Mouse (Mus musculus): Measurements from ENCODE around the gene Gm42791. TPM values are rescaled to one million over a fixed set of nuclear protein-coding genes. Genes with fewer than 3 reads are reported as not detected.

The Gm42791 gene
- total and polyA plus RNA-seq, 2 experiments from 2014 or later: 5.7 TPM; not detected in 1

DNA sequence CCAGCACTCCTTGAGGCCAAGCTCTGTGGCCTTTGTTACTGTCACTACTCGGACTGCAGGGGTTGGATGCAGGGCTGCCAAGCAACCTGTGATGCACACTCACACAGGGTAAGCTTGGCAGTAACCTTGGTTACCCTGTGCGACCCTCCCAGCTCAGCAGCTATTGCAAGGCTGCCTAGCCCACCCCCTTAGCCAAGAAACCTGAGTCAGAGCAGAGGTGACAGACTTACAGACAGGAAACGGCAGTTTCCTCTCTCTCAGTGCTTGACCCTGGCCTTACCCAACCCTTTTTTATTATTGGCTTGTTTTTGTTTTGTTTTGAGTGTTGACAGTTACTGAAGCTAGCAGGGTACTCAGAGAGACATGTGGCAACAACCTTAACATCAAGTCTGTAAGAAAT is 82.7 kb downstream of the Gm42791 start:
- no peaks in the 10 kb centered on the region for H3K9me3 ChIP-seq (ENCODE audit: low read length)
- 62% methylated on average over 3 of the region's 3 CpGs for WGBS
- H3K36me3 ChIP-seq (ENCODE audit: insufficient read depth): peaks cover 19% of the 10 kb centered on the region
- no peak overlapping the region for H3K4me2 ChIP-seq (ENCODE audit: low read depth)
- H3K4me1 ChIP-seq (ENCODE audit: insufficient read depth): peaks cover 3% of the 10 kb centered on the region; the same call in 1 of the 2 replicates
- no peak overlapping the region for H3K9ac ChIP-seq
- H3K27me3 ChIP-seq (ENCODE audit: insufficient read depth, low read length): no peaks in the 10 kb centered on the region
- no peak for DNase-seq
- TF ChIP-seq CTCF (IDR thresholded peaks at IDR 0.05; ENCODE audit: low read depth): no peak
- ATAC-seq: no peak
- no peak overlapping the region for H3K4me3 ChIP-seq (ENCODE audit: low read depth, low read length)
- H3K27ac ChIP-seq (ENCODE audit: low read depth, low read length): no peak overlapping the region

DNA sequence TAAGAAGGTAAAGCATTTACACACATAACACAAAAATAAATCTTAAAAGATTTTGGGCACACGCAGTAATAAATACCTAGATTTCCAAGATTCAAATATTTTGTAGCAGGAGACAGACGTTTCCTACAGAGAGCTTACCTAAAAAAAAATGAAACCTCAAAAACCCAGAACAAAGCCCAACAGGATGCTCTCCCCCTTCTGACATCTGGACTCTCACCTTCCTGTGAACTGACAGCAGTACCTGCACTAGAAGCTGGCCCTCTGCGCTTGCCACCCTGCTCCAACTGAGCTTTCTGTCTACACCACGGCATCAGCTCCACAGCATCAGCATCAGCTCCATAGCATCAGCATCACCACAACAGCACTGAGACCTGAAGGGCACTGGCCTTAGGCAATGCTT is 84.9 kb downstream of the Gm42791 start:
- WGBS: 93% methylated on average over 4 of the region's 4 CpGs
- DNase-seq (no peak), ATAC-seq (no peak)
- Histone ChIP-seq H3K27me3 (ENCODE audit: insufficient read depth, low read length) (no peaks in the 10 kb centered on the region), H3K36me3 (ENCODE audit: insufficient read depth) (peaks cover 9% of the 10 kb centered on the region; the same call in 1 of the 2 replicates), H3K9ac (no peak overlapping the region), H3K4me1 (ENCODE audit: insufficient read depth) (peaks cover 3% of the 10 kb centered on the region; the same call in 1 of the 2 replicates), H3K27ac (ENCODE audit: low read depth, low read length) (no peak overlapping the region), H3K4me3 (ENCODE audit: low read depth, low read length) (no peak overlapping the region), H3K9me3 (ENCODE audit: low read length) (no peaks in the 10 kb centered on the region), H3K4me2 (ENCODE audit: low read depth) (no peak overlapping the region)
- TF ChIP-seq CTCF (IDR thresholded peaks at IDR 0.05; ENCODE audit: low read depth): no peak

DNA sequence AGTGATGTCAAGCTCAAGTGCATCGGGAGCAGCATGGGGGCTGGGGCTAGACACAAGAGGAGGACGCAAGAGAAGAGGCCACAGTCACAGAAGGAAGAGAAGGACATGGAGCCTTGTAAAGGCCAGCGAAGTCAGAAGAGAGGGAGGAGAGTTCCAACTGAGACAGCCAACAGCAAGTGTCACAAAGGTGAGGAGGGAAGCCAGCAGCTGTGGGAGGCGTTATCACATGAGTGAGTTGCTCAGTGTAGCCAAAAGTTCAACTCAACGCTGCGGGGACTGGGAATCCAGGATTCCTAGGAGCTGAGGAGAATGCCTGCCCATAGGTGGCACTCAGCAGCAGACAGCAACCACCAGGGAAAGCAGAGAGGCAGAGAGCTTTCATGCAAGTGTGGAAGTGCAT is 85.5 kb downstream of the Gm42791 start:
- no peak overlapping the region for H3K4me2 ChIP-seq (ENCODE audit: low read depth)
- no peak for DNase-seq
- no peaks in the 10 kb centered on the region for H3K27me3 ChIP-seq (ENCODE audit: insufficient read depth, low read length)
- peak; percentile 50; the same call in 1 of the 2 replicates for ATAC-seq
- no peak overlapping the region for H3K4me3 ChIP-seq (ENCODE audit: low read depth, low read length)
- no peaks in the 10 kb centered on the region for H3K9me3 ChIP-seq (ENCODE audit: low read length)
- peaks cover 11% of the 10 kb centered on the region; the same call in 1 of the 2 replicates for H3K36me3 ChIP-seq (ENCODE audit: insufficient read depth)
- H3K27ac ChIP-seq (ENCODE audit: low read depth, low read length): no peak overlapping the region
- 38% methylated on average over 6 of the region's 6 CpGs for WGBS
- H3K9ac ChIP-seq: no peak overlapping the region
- TF ChIP-seq CTCF (IDR thresholded peaks at IDR 0.05; ENCODE audit: low read depth): peak; percentile 59
- H3K4me1 ChIP-seq (ENCODE audit: insufficient read depth): peaks cover 3% of the 10 kb centered on the region; the same call in 1 of the 2 replicates

DNA sequence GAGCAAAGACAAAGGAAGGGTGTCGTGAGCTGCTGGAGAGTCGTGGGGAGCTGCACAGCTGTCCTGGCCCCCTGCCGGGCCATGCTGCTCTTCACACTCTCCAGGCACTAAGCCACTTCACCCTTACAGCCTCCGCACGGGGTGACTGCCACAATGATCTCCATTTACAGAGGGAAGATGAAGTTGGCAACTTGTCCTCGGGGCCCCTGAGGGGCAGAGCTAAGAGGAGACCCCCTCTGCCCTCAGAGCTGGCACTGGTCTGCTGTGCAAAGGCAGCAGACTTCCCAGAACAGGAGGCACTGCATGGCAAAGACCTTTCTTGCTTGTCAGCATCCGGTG is 85.9 kb downstream of the Gm42791 start:
- DNase-seq (no peak), ATAC-seq (peak; percentile 74)
- no peak overlapping the region for H3K4me3 ChIP-seq (ENCODE audit: low read depth, low read length)
- 24% methylated on average over 7 of the region's 7 CpGs for WGBS
- H3K4me1 ChIP-seq (ENCODE audit: insufficient read depth): peaks cover 3% of the 10 kb centered on the region; the same call in 1 of the 2 replicates
- H3K4me2 ChIP-seq (ENCODE audit: low read depth): no peak overlapping the region
- H3K36me3 ChIP-seq (ENCODE audit: insufficient read depth): peaks cover 15% of the 10 kb centered on the region
- no peaks in the 10 kb centered on the region for H3K27me3 ChIP-seq (ENCODE audit: insufficient read depth, low read length)
- H3K9ac ChIP-seq: no peak overlapping the region
- H3K9me3 ChIP-seq (ENCODE audit: low read length): no peaks in the 10 kb centered on the region
- H3K27ac ChIP-seq (ENCODE audit: low read depth, low read length): 0 out of 2 replicates have a peak overlapping the region, but pooled peaks have one; percentile 29
- TF ChIP-seq CTCF (IDR thresholded peaks at IDR 0.05; ENCODE audit: low read depth): peak; percentile 23; the same call in 1 of the 2 replicates

DNA sequence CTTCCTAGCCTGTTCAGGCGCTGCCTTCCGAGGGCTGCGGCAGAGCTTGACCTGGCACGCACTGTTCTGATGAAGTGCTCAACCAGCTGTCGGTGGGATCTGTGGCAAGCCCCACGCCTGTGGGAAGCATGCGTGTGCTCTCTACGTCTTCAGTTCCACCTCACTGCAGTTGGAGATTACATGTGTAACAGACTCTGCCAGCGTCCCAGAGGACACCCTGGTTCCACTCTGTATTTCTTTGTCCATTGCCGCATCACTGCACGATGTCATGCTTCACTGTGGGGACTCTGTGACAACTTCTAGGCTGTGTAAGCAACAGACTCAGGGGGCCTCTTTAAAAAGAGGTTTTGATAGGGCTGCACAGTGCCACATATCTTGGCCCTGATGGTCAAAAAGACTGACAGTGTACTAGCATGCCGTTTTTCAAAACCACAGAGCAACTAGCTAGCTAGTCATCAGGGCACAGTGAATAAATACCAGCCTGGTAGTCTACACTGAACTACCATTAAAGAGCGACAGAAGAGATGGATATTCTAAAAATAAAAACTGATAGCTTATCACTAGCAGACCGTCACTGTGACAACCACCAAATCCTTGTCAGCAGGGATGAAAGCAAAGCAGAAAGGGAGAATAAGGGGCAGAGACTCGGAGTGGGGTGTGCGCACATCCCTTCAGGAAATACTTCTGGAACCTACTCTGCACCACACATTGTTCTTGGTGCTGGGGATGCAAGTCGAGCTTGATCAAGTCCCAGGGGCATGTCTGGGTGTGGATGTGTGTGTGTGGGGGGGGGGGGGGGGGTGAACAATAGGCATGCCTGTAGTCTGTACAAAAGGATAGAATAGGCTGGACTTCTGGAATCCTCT is 86.5 kb downstream of the Gm42791 start:
- Histone ChIP-seq H3K4me3 (ENCODE audit: low read depth, low read length) (no peak overlapping the region), H3K4me2 (ENCODE audit: low read depth) (no peak overlapping the region), H3K27ac (ENCODE audit: low read depth, low read length) (0 out of 2 replicates have a peak overlapping the region, but pooled peaks have one; percentile 29), H3K9ac (no peak overlapping the region), H3K4me1 (ENCODE audit: insufficient read depth) (peaks cover 3% of the 10 kb centered on the region; the same call in 1 of the 2 replicates), H3K27me3 (ENCODE audit: insufficient read depth, low read length) (no peaks in the 10 kb centered on the region), H3K36me3 (ENCODE audit: insufficient read depth) (peaks cover 16% of the 10 kb centered on the region), H3K9me3 (ENCODE audit: low read length) (no peaks in the 10 kb centered on the region)
- ATAC-seq (peak; percentile 23), DNase-seq (no peak)
- WGBS: 61% methylated on average over 17 of the region's 17 CpGs
- no peak for TF ChIP-seq CTCF (IDR thresholded peaks at IDR 0.05; ENCODE audit: low read depth)

DNA sequence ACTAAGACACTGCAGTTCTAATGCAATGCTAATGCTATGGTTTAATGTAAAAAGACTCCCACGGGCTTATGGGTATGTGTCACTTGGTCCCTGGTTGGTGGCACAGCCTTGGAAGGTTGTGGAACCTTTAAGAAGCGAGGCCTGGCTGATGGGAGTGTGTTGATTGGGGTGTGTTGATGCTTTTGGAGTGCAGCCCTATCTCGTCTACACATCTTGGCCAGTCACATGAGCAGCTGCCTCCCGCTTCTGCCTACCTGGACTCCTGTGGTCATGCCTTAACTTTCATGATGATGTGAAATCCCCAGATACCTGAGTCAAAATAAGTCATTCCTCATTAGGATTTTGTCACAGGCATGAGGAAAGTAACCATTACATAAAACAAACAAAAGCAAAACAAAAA is 88.6 kb downstream of the Gm42791 start:
- WGBS: 87% methylated on average over 4 of the region's 4 CpGs
- H3K9me3 ChIP-seq (ENCODE audit: low read length): no peaks in the 10 kb centered on the region
- DNase-seq (no peak), ATAC-seq (no peak)
- no peak overlapping the region for H3K4me3 ChIP-seq (ENCODE audit: low read depth, low read length)
- peaks cover 16% of the 10 kb centered on the region for H3K36me3 ChIP-seq (ENCODE audit: insufficient read depth)
- no peak overlapping the region for H3K4me2 ChIP-seq (ENCODE audit: low read depth)
- peaks cover 3% of the 10 kb centered on the region; the same call in 1 of the 2 replicates for H3K4me1 ChIP-seq (ENCODE audit: insufficient read depth)
- no peak overlapping the region for H3K9ac ChIP-seq
- H3K27ac ChIP-seq (ENCODE audit: low read depth, low read length): no peak overlapping the region
- H3K27me3 ChIP-seq (ENCODE audit: insufficient read depth, low read length): no peaks in the 10 kb centered on the region
- TF ChIP-seq CTCF (IDR thresholded peaks at IDR 0.05; ENCODE audit: low read depth): no peak

DNA sequence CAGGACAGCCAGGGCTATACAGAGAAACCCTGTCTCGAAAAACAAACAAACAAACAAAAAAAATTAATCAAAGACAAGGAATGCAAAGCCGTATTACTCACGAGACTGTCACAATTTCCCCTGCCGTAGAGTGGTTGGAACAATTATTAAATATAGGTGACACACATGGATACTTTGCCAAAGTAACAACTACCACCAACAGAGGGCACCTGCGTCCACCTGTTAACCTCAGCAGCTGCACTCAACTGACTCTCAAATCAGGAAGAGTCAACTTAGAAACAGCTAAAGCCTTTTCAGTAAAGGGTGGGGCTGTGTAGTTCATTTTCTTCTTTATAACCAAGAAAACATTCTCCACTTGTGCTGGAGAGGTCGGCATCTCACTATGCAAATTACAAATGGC is 90.1 kb downstream of the Gm42791 start:
- DNase-seq (no peak), ATAC-seq (no peak)
- 73% methylated on average over 6 of the region's 6 CpGs for WGBS
- H3K9me3 ChIP-seq (ENCODE audit: low read length): no peaks in the 10 kb centered on the region
- H3K36me3 ChIP-seq (ENCODE audit: insufficient read depth): peaks cover 19% of the 10 kb centered on the region
- H3K27ac ChIP-seq (ENCODE audit: low read depth, low read length): no peak overlapping the region
- peak; percentile 51 for TF ChIP-seq CTCF (IDR thresholded peaks at IDR 0.05; ENCODE audit: low read depth)
- H3K9ac ChIP-seq: no peak overlapping the region
- H3K4me3 ChIP-seq (ENCODE audit: low read depth, low read length): no peak overlapping the region
- peaks cover 3% of the 10 kb centered on the region; the same call in 1 of the 2 replicates for H3K4me1 ChIP-seq (ENCODE audit: insufficient read depth)
- H3K27me3 ChIP-seq (ENCODE audit: insufficient read depth, low read length): no peaks in the 10 kb centered on the region
- H3K4me2 ChIP-seq (ENCODE audit: low read depth): no peak overlapping the region

All from forebrain, postnatal 0 days (tissue).